In the genomic region with DNA sequence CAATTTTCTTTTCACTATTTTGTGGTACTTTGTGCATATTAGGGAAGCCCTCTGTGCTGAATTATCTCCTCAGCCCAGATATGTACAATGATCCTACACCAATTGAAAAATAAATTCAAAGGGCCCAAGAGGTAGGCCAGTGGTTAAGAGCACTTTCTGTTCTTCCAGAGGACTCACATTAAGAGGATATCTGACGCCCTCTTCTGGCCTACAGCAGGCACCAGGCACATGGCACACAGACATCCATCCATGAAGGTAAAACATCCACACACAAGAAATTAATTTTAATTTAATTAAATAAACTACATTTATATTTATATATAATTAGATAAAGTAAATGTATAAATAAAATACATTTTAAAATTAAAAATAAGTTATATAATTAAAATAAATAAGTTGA, we compare ENCODE assay signal across 8 mouse cellular contexts. TPM values are rescaled to one million over a fixed set of nuclear protein-coding genes. Genes with fewer than 3 reads are reported as not detected.
DNase-seq lines count a peak whose midpoint lies in the region; ATAC-seq and TF ChIP-seq lines count a peak whose summit lies in the region.
"Had no signal": no experiment of that assay in that cellular context is flagged by ENCODE, and none has a peak within 500 bp of the region (broad histone marks: within the 10 kb centered on the region; RNA-seq: fewer than 3 reads in every experiment).

No protein-coding gene starts in this region.

- H3K9me3 ChIP-seq in kidney, embryonic 15.5 days (replicated peaks) = no peaks in the 10 kb centered on the region
- H3K9me3 ChIP-seq in E14TG2a.4 (ENCODE audit: low read length) = peaks cover 11% of the 10 kb centered on the region; the same call in 1 of the 2 replicates
- H3K9me3 ChIP-seq: embryonic facial prominence, embryonic 13.5 days had no signal

- DNase-seq in kidney, adult 8-10 months = peak; percentile 17 to 23
- peak; percentile 51 for DNase-seq in A20 (ENCODE audit: low read depth, low spot score)
- DNase-seq in kidney, postnatal 14 days = peak; percentile 21
- DNase-seq in splenic B cell, adult 2 months (ENCODE audit: low read depth, low spot score) = peak; percentile 15
- DNase-seq in spleen, postnatal 4 days (ENCODE audit: low spot score in 2 of 2) = no peak

- no peak overlapping the region for H3K4me2 ChIP-seq in kidney, embryonic 15.5 days
- H3K4me2 ChIP-seq: embryonic facial prominence, embryonic 13.5 days had no signal

- no peaks in the 10 kb centered on the region for H3K36me3 ChIP-seq in kidney, embryonic 15.5 days
- H3K36me3 ChIP-seq in E14TG2a.4 (ENCODE audit: insufficient read depth, low read length) = no peaks in the 10 kb centered on the region
- H3K36me3 ChIP-seq in splenic B cell, adult 2 months (ENCODE audit: control insufficient read depth, insufficient read depth, low read length, poor library complexity, severe bottlenecking) = no peaks in the 10 kb centered on the region
- H3K36me3 ChIP-seq: embryonic facial prominence, embryonic 13.5 days had no signal

- ATAC-seq in kidney, embryonic 15.5 days (replicated peaks; ENCODE audit: low FRiP score) = no peak

- no peaks in the 10 kb centered on the region for H3K27me3 ChIP-seq in kidney, embryonic 15.5 days
- no peaks in the 10 kb centered on the region for H3K27me3 ChIP-seq in E14TG2a.4 (ENCODE audit: insufficient read depth, low read length)
- no peaks in the 10 kb centered on the region for H3K27me3 ChIP-seq in splenic B cell, adult 2 months (ENCODE audit: control insufficient read depth, insufficient read depth, low read length, poor library complexity, severe bottlenecking)

- no peak overlapping the region for H3K27ac ChIP-seq in kidney, embryonic 15.5 days
- H3K27ac ChIP-seq: embryonic facial prominence, embryonic 13.5 days had no signal

- peak; percentile 18; the same call in 1 of the 2 replicates for TF ChIP-seq CTCF in E14TG2a.4 (conservative IDR thresholded peaks at IDR 0.05; ENCODE audit: low read length)

- no peaks in the 10 kb centered on the region for H3K4me1 ChIP-seq in kidney, embryonic 15.5 days
- H3K4me1 ChIP-seq in E14TG2a.4 (replicated peaks; ENCODE audit: low read depth, low read length) = peaks cover 24% of the 10 kb centered on the region
- H3K4me1 ChIP-seq: embryonic facial prominence, embryonic 13.5 days had no signal

- H3K9ac ChIP-seq in kidney, embryonic 15.5 days = no peak overlapping the region
- H3K9ac ChIP-seq: embryonic facial prominence, embryonic 13.5 days had no signal

- 13% methylated on average over 1 of the region's 1 CpGs for WGBS in kidney, embryonic 15.5 days

- H3K4me3 ChIP-seq in kidney, embryonic 15.5 days (replicated peaks) = no peak overlapping the region
- no peak overlapping the region for H3K4me3 ChIP-seq in E14TG2a.4 (replicated peaks; ENCODE audit: low read length)
- H3K4me3 ChIP-seq: embryonic facial prominence, embryonic 13.5 days had no signal

RNA-seq across cellular contexts. Expression of gene Tbc1d8, which starts 25.7 kb away (rescaled TPM):
- 9.9 and 10.4 TPM in 2 replicates for polyA plus RNA-seq in kidney, embryonic 15.5 days (2015; fragmentation: Nextera tagmentation; extraction: Ambion mirVana)

RNA-seq across cellular contexts. Expression of gene Cnot11, which starts 30.5 kb away (rescaled TPM):
- polyA plus RNA-seq in kidney, embryonic 15.5 days (2015; fragmentation: Nextera tagmentation; extraction: Ambion mirVana) = 24.2 and 24.4 TPM in 2 replicates

Comparison
In these comparisons a context has a peak if more than half of its experiments do, and no peak if none do; other contexts are left out.
1. DNase-seq: peak in kidney, adult 8-10 months (2 of 2), A20 (single experiment), kidney, postnatal 14 days (single experiment) and splenic B cell, adult 2 months (single experiment); none in spleen, postnatal 4 days (0 of 2).